Mouse (Mus musculus) kidney, embryonic 16.5 days (tissue): ENCODE measurements around the gene Prpf40a. TPM values are rescaled to one million over a fixed set of nuclear protein-coding genes. Genes with fewer than 3 reads are reported as not detected.

Source experiments
- ATAC-seq: fragments of 200-750 bp; cut with Nextera tagmentation; 2 replicates; pipeline ENCODE4 v1.8.0; 2017; ENCODE audit warnings: moderate TSS enrichment; ENCODE audit not compliant: low FRiP score, low TSS enrichment
- H3K27ac ChIP-seq: fragments of 300-500 bp; sonication (generic); 2 replicates; pipeline ENCODE4 v1.5.1; 2014; ENCODE audit warnings: low read length
- H3K27me3 ChIP-seq: fragments of 300-500 bp; sonication (generic); 2 replicates; pipeline ENCODE4 v1.6.1; 2014; ENCODE audit warnings: low read length, control low read depth, mixed read lengths; ENCODE audit not compliant: insufficient read depth
- H3K36me3 ChIP-seq: fragments of 300-500 bp; sonication (generic); 2 replicates; pipeline ENCODE4 v1.6.1; 2014; ENCODE audit warnings: low read length, control low read depth, mixed read lengths; ENCODE audit not compliant: insufficient read depth
- H3K4me1 ChIP-seq: fragments of 300-500 bp; sonication (generic); 2 replicates; pipeline ENCODE4 v1.6.1; 2014; ENCODE audit warnings: low read length, control low read depth, mixed read lengths; ENCODE audit not compliant: insufficient read depth
- H3K4me2 ChIP-seq: fragments of 300-500 bp; sonication (generic); replicated peaks from 2 replicates; pipeline ENCODE4 v1.6.1; 2014; ENCODE audit warnings: low read depth, low read length
- H3K4me3 ChIP-seq: fragments of 300-500 bp; sonication (generic); 2 replicates; pipeline ENCODE4 v1.5.1; 2014; ENCODE audit warnings: mild to moderate bottlenecking, low read length
- H3K9ac ChIP-seq: fragments of 300-500 bp; sonication (generic); replicated peaks from 2 replicates; pipeline ENCODE4 v1.6.1; 2014; ENCODE audit warnings: low read length
- H3K9me3 ChIP-seq: fragments of 300-500 bp; sonication (generic); 2 replicates; pipeline ENCODE4 v1.6.1; 2016; ENCODE audit warnings: low read length, control low read depth
- WGBS: fragments of 180-500 bp; shearing (Covaris S2); extraction: QIAGEN DNeasy Blood & Tissue Kit; methylation state at CpG from one replicate; pipeline ENCODE4 v1.1.7; 2014; 5-methylcytosine and 5-hydroxymethylcytosine counted together
- polyA plus RNA-seq: library from polyadenylated mRNA; unstranded; fragments of >200 nt; fragmentation: Nextera tagmentation; extraction: Ambion mirVana; gene quantifications from 2 replicates; pipeline ENCODE4 v1.2.1, GENCODE M21; 2015

Prpf40a gene
- polyA plus RNA-seq, 1 experiment from 2014 or later = 153 TPM

DNA sequence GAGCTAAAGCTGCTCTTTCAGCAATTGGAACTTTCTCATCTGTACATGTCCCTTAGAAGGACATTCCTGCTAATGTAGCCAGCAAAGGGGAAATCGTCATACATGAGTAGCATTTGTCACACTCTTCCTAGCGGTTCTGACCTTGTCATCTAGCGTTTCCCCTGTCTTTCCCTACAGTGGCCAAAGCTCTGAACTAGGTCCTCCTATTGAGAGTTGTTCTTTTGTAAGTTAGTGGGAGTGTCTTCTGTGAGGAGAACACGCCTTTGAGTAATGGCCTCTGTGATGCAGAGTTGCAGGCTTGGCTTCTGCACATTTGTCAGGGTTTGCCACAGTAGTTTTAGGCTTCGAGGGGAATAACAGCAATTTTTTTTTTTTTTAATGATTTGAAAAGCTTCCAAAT is 82.5 kb downstream of the Prpf40a start:
- Histone ChIP-seq H3K27ac (no peak overlapping the region), H3K36me3 (peaks cover 33% of the 10 kb centered on the region), H3K4me3 (no peak overlapping the region), H3K9ac (no peak overlapping the region), H3K27me3 (no peaks in the 10 kb centered on the region), H3K4me2 (no peak overlapping the region), H3K9me3 (no peaks in the 10 kb centered on the region), H3K4me1 (no peaks in the 10 kb centered on the region)
- WGBS = 82% methylated on average over 5 of the region's 5 CpGs
- no peak for ATAC-seq

DNA sequence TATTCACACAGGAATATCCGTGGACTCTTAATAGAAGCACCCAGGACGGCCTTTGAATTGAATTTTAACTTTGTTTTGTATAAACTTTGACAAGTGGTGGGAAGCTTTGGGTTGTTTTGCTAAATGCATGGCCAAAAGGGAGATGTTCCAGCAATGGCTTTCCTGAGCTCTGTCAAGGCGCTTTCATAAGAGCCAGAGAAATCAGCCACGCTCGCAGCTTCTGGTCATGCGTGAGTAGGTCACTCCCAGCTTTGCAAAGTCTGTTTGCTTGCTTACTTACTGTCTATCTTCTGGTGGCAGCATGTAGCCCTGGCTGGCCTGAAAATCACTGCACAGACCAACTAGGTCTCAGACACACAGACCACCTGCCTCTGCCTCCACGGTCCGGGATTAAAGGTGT is 84.6 kb downstream of the Prpf40a start:
- WGBS = 85% methylated on average over 8 of the region's 8 CpGs
- Histone ChIP-seq H3K4me1 (no peaks in the 10 kb centered on the region), H3K27ac (no peak overlapping the region), H3K9ac (no peak overlapping the region), H3K27me3 (no peaks in the 10 kb centered on the region), H3K4me2 (no peak overlapping the region), H3K36me3 (peaks cover 37% of the 10 kb centered on the region), H3K4me3 (no peak overlapping the region), H3K9me3 (no peaks in the 10 kb centered on the region)
- ATAC-seq = no peak

GRCm38 (mm10) chr2:53106056-53106455 is 85.0 kb downstream of the Prpf40a start:
- no peaks in the 10 kb centered on the region for H3K27me3 ChIP-seq

GRCm38 (mm10) chr2:53105408-53105807 is 85.7 kb downstream of the Prpf40a start:
- Histone ChIP-seq H3K4me1 (no peaks in the 10 kb centered on the region), H3K27ac (no peak overlapping the region), H3K9ac (no peak overlapping the region), H3K4me2 (no peak overlapping the region), H3K4me3 (no peak overlapping the region), H3K36me3 (peaks cover 33% of the 10 kb centered on the region), H3K9me3 (no peaks in the 10 kb centered on the region), H3K27me3 (no peaks in the 10 kb centered on the region)
- no peak for ATAC-seq
- 97% methylated on average over 10 of the region's 10 CpGs for WGBS

More at GRCm38 (mm10) chr2:53106056-53106455, 85.0 kb downstream of the Prpf40a start:
- Histone ChIP-seq H3K36me3 (peaks cover 37% of the 10 kb centered on the region), H3K9ac (no peak overlapping the region), H3K9me3 (no peaks in the 10 kb centered on the region), H3K4me3 (no peak overlapping the region), H3K4me2 (no peak overlapping the region), H3K27ac (no peak overlapping the region), H3K4me1 (no peaks in the 10 kb centered on the region)
- no peak for ATAC-seq
- 81% methylated on average over 7 of the region's 7 CpGs for WGBS

GRCm38 (mm10) chr2:53102901-53103300 is 88.2 kb downstream of the Prpf40a start:
- ATAC-seq = no peak
- no peaks in the 10 kb centered on the region for H3K4me1 ChIP-seq
- no peak overlapping the region for H3K9ac ChIP-seq
- H3K27ac ChIP-seq = no peak overlapping the region
- H3K27me3 ChIP-seq = no peaks in the 10 kb centered on the region
- peaks cover 32% of the 10 kb centered on the region for H3K36me3 ChIP-seq
- WGBS = 93% methylated on average over 2 of the region's 2 CpGs
- no peak overlapping the region for H3K4me2 ChIP-seq
- no peaks in the 10 kb centered on the region for H3K9me3 ChIP-seq
- no peak overlapping the region for H3K4me3 ChIP-seq

DNA sequence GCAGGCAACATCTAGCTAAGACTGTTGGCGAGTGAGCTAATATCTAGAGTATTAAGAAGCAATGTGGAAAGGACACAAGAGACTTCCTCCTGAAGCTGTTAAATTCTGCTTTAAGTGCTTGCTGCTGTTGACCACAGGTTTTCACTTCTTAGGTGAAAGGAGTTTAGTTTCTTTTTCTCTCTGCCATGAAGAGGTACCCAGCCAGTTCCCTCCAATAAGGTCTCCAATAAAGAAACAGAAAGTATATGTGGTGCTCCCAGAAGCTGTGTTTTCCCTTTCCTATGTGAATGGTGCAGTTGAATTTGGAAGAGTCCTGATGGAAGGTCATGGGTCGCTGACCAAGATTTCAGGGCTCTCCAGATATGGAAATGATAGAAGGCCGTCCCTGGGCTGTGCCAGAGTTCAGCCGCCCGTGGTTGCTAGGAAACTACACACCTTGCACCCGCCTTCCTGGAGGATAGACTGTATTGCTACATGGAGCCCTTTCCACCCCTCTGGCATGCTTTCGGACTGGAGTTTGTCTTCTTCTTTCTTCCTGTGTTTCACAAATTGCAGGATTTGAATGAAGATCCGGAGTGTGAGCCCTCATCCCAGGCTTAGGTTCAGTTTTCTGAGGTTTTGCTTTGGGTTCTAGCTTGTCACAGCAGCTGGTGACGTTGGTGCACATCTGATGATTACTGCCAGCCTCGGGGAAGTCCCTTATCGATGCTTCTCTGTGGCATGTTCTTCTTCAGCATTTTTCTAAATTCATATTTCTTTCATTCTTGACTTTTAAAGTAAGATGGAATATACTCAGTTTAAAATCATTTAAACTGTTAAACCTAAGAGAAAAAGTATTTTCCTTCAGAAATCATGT is 89.0 kb downstream of the Prpf40a start:
- WGBS = 79% methylated on average over 11 of the region's 11 CpGs
- ATAC-seq = no peak
- peaks cover 28% of the 10 kb centered on the region for H3K36me3 ChIP-seq

GRCm38 (mm10) chr2:53100093-53100492 is 91.0 kb downstream of the Prpf40a start:
- Histone ChIP-seq H3K27ac (no peak overlapping the region), H3K9ac (no peak overlapping the region), H3K4me3 (no peak overlapping the region), H3K4me2 (no peak overlapping the region), H3K4me1 (no peaks in the 10 kb centered on the region), H3K36me3 (peaks cover 19% of the 10 kb centered on the region), H3K27me3 (no peaks in the 10 kb centered on the region), H3K9me3 (no peaks in the 10 kb centered on the region)
- ATAC-seq = peak; percentile 39; the same call in 1 of the 2 replicates
- 26% methylated on average over 2 of the region's 2 CpGs for WGBS

More for the DNA sequence above, 89.0 kb downstream of the Prpf40a start:
- no peaks in the 10 kb centered on the region for H3K27me3 ChIP-seq
- H3K27ac ChIP-seq = no peak overlapping the region
- no peak overlapping the region for H3K4me3 ChIP-seq
- H3K4me1 ChIP-seq = no peaks in the 10 kb centered on the region
- no peak overlapping the region for H3K9ac ChIP-seq
- H3K9me3 ChIP-seq = no peaks in the 10 kb centered on the region
- H3K4me2 ChIP-seq = no peak overlapping the region

DNA sequence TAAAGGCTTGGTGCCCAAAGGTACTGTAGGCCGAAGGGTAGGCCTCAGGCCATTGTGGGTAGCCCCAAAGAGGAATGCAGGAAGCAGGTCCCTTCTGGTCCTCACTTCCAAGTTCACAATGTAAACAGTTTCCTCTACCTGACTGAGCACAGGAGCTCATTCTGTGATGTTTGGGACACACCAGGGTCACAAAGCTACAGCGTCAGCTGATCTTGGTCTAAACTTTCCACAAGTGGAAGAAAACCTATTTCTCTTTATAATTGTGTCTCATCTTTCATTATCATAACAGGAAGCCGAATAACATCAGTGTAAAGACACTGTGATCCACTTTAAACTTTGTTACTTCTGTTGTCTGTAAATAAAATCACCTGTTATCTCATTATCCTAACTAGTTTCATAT is 95.6 kb downstream of the Prpf40a start:
- H3K4me2 ChIP-seq = no peak overlapping the region
- ATAC-seq = no peak
- no peaks in the 10 kb centered on the region for H3K4me1 ChIP-seq
- H3K9me3 ChIP-seq = no peaks in the 10 kb centered on the region
- H3K36me3 ChIP-seq = peaks cover 4% of the 10 kb centered on the region
- H3K27me3 ChIP-seq = no peaks in the 10 kb centered on the region
- H3K4me3 ChIP-seq = no peak overlapping the region
- 88% methylated on average over 3 of the region's 3 CpGs for WGBS
- no peak overlapping the region for H3K9ac ChIP-seq
- H3K27ac ChIP-seq = no peak overlapping the region

DNA sequence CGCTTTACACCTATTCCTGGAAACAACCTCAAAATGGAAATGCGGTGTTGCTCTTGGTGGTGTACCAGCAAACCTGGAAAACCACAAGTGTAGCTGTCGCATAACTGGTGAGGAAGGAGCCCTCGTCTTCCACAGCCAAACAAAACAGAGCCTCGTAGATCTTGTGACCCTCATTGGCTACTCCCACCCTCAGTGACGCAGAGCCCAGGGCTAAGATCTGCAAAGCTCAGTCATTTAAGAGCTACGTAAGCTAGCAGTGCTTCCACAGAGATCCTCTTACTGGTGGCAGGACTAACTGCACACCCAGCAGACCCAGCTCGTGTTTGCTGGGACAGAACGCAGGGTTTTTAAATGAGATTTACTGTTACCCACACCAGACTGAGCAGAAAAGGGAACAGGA is 96.1 kb downstream of the Prpf40a start:
- Histone ChIP-seq H3K27ac (no peak overlapping the region), H3K9me3 (no peaks in the 10 kb centered on the region), H3K4me1 (no peaks in the 10 kb centered on the region), H3K9ac (no peak overlapping the region), H3K4me2 (no peak overlapping the region), H3K4me3 (no peak overlapping the region), H3K27me3 (no peaks in the 10 kb centered on the region), H3K36me3 (peaks cover 4% of the 10 kb centered on the region)
- peak; percentile 35; the same call in 1 of the 2 replicates for ATAC-seq
- 51% methylated on average over 9 of the region's 9 CpGs for WGBS

GRCm38 (mm10) chr2:53088744-53089143 is 102.3 kb downstream of the Prpf40a start:
- no peak overlapping the region for H3K4me2 ChIP-seq

More at GRCm38 (mm10) chr2:53088744-53089143, 102.3 kb downstream of the Prpf40a start:
- Histone ChIP-seq H3K4me3 (no peak overlapping the region), H3K4me1 (no peaks in the 10 kb centered on the region), H3K9me3 (no peaks in the 10 kb centered on the region), H3K9ac (no peak overlapping the region), H3K27me3 (no peaks in the 10 kb centered on the region), H3K27ac (no peak overlapping the region), H3K36me3 (no peaks in the 10 kb centered on the region)
- WGBS = 83% methylated on average over 3 of the region's 3 CpGs
- ATAC-seq = no peak
